9 mouse cellular contexts compared by ENCODE assay signal in the genomic region with DNA sequence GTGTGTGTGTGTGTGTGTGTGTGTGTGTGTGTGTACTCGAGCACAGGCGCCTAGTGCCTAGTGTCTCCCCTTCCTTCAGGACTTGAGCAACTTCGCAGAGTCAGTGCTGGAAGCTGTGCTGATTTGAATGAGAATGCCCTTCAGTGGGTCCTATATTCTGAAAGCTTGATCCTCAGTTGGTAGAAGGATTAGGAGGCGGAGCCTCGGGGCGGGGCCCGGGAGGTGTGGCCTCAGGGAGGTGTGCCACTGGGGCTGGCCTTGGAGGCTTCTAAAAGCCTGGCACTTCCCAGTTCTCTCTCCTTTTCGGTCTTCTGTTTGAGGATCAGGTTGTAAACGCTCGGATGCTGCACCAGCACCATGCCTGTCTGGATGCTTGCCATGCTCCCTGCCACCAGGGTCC. TPM values are rescaled to one million over a fixed set of nuclear protein-coding genes. Genes with fewer than 3 reads are reported as not detected.
DNase-seq lines count a peak whose midpoint lies in the region; ATAC-seq and TF ChIP-seq lines count a peak whose summit lies in the region.
"Had no signal": no experiment of that assay in that cellular context is flagged by ENCODE, and none has a peak within 500 bp of the region (broad histone marks: within the 10 kb centered on the region; RNA-seq: fewer than 3 reads in every experiment).

No protein-coding gene starts in this region.

- no peaks in the 10 kb centered on the region for H3K27me3 ChIP-seq in lung, postnatal 0 days (replicated peaks; ENCODE audit: insufficient read depth, low read length)
- no peaks in the 10 kb centered on the region for H3K27me3 ChIP-seq in stomach, embryonic 16.5 days (ENCODE audit: control insufficient read depth, insufficient read depth, low read length)

- H3K27ac ChIP-seq in lung, postnatal 0 days (ENCODE audit: low read length): no peak overlapping the region
- no peak overlapping the region for H3K27ac ChIP-seq in stomach, embryonic 16.5 days (ENCODE audit: low read length)

- no peak for TF ChIP-seq CTCF in lung, postnatal 0 days (IDR thresholded peaks at IDR 0.05)

- 6% methylated on average over 10 of the region's 10 CpGs for WGBS in lung, postnatal 0 days
- WGBS in stomach, embryonic 16.5 days: 6% methylated on average over 10 of the region's 10 CpGs

- intact Hi-C loops in heart, postnatal 25 days (cut with DNase I): no loop called here

- H3K4me3 ChIP-seq in lung, postnatal 0 days (ENCODE audit: low read depth, low read length): no peak overlapping the region
- H3K4me3 ChIP-seq in stomach, embryonic 16.5 days (replicated peaks; ENCODE audit: low read length): no peak overlapping the region

- peak; percentile 20 for DNase-seq in ovary, postnatal 14 days (ENCODE audit: low spot score)
- no peak for DNase-seq in ovary, postnatal 10 days (ENCODE audit: low spot score)
- DNase-seq in embryo, embryonic 10 days (ENCODE audit: low spot score): peak; percentile 58
- DNase-seq in induced T-regulatory cell, adult 2 months (ENCODE audit: low read depth): peak; percentile 42
- peak; percentile 59 for DNase-seq in lung, postnatal 0 days (ENCODE audit: low spot score)
- DNase-seq in heart, postnatal 25 days (ENCODE audit: low spot score): no peak
- DNase-seq in natural killer cell, adult 2 months (ENCODE audit: low spot score in 2 of 2): no peak

- no peaks in the 10 kb centered on the region for H3K9me3 ChIP-seq in lung, postnatal 0 days (ENCODE audit: low read length)
- no peaks in the 10 kb centered on the region for H3K9me3 ChIP-seq in stomach, embryonic 16.5 days (replicated peaks; ENCODE audit: control insufficient read depth, low read length)

- peak; percentile 73 for ATAC-seq in lung, postnatal 0 days
- ATAC-seq in stomach, embryonic 16.5 days (ENCODE audit: insufficient read depth, low FRiP score): peak; percentile 75; the same call in 1 of the 2 replicates

- no peak overlapping the region for H3K9ac ChIP-seq in lung, postnatal 0 days (replicated peaks; ENCODE audit: low read depth)
- no peak overlapping the region for H3K9ac ChIP-seq in stomach, embryonic 16.5 days (ENCODE audit: low read length)

- no peaks in the 10 kb centered on the region for H3K36me3 ChIP-seq in lung, postnatal 0 days (ENCODE audit: insufficient read depth, low read length)
- H3K36me3 ChIP-seq in stomach, embryonic 16.5 days (ENCODE audit: control insufficient read depth, insufficient read depth, low read length): no peaks in the 10 kb centered on the region

- no peak overlapping the region for H3K4me2 ChIP-seq in lung, postnatal 0 days (replicated peaks; ENCODE audit: low read depth, low read length)
- H3K4me2 ChIP-seq in stomach, embryonic 16.5 days (ENCODE audit: low read depth, low read length): no peak overlapping the region

- no peak for TF ChIP-seq EP300 in lung, postnatal 0 days (IDR thresholded peaks at IDR 0.05)

- H3K4me1 ChIP-seq in lung, postnatal 0 days (ENCODE audit: insufficient read depth, low read depth, low read length): no peaks in the 10 kb centered on the region
- peaks cover 10% of the 10 kb centered on the region; the same call in 1 of the 2 replicates for H3K4me1 ChIP-seq in stomach, embryonic 16.5 days (ENCODE audit: control insufficient read depth, insufficient read depth, low read length)

RNA-seq across cellular contexts. Expression of gene Padi1, which starts 9.9 kb away (rescaled TPM):
- 0.17 and 0.20 TPM in 2 replicates for polyA plus RNA-seq in lung, postnatal 0 days (2015; fragmentation: Nextera tagmentation; extraction: Ambion mirVana)
- polyA plus RNA-seq in stomach, embryonic 16.5 days (2015; fragmentation: Nextera tagmentation; extraction: Ambion mirVana): 0.31 and 0.91 TPM in 2 replicates
- total RNA-seq in heart, postnatal 25 days (2021): not detected

RNA-seq across cellular contexts. Expression of gene Padi3, which starts 25.2 kb away (rescaled TPM):
- polyA plus RNA-seq in lung, postnatal 0 days (2015; fragmentation: Nextera tagmentation; extraction: Ambion mirVana): 0.35 and 0.50 TPM in 2 replicates
- polyA plus RNA-seq in stomach, embryonic 16.5 days (2015; fragmentation: Nextera tagmentation; extraction: Ambion mirVana): 0.09 and 0.18 TPM in 2 replicates
- under 1 TPM in 1 of 2 experiments, not detected in 1; 0.20 TPM for total RNA-seq in heart, postnatal 25 days (2021)
- polyA plus RNA-seq: heart, embryonic 14.5 days had no signal

Comparison
In these comparisons a context has a peak if more than half of its experiments do, and no peak if none do; other contexts are left out.
1. DNase-seq: peak in ovary, postnatal 14 days (single experiment), embryo, embryonic 10 days (single experiment), induced T-regulatory cell, adult 2 months (single experiment) and lung, postnatal 0 days (single experiment); none in ovary, postnatal 10 days (single experiment), heart, postnatal 25 days (single experiment) and natural killer cell, adult 2 months (0 of 2).